Comparison of ENCODE assay signal across 25 mouse cellular contexts in the genomic region with DNA sequence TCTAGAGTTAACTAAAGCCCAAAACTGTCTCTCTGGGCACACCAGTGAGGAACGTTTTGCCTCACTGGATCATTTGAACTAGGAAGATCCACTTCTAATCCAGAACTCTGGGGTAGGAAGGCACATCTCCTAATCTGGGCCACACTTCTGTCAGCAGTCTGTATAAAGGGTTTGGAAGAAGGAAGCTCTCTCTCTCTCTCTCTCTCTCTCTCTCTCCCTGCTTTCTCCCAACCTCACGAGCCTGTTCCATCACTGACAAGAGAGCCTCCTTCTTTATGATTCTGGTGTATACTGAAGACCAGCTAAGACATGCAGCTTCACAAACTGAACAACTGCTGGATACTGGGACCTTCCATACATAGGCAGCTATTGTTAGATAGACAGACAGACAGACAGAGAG. TPM values are rescaled to one million over a fixed set of nuclear protein-coding genes. Genes with fewer than 3 reads are reported as not detected.
DNase-seq lines count a peak whose midpoint lies in the region; ATAC-seq lines count a peak whose summit lies in the region.
"Had no signal": no experiment of that assay in that cellular context is flagged by ENCODE, and none has a peak within 500 bp of the region (broad histone marks: within the 10 kb centered on the region; RNA-seq: fewer than 3 reads in every experiment).

No protein-coding gene starts in this region.

- WGBS in hindbrain, embryonic 13.5 days, result 67% methylated on average over 2 of the region's 2 CpGs
- WGBS in hindbrain, embryonic 14.5 days, result 83% methylated on average over 2 of the region's 2 CpGs
- WGBS in liver, embryonic 15.5 days (ENCODE audit: insufficient replicate concordance), result 36% methylated on average over 2 of the region's 2 CpGs

- no peak overlapping the region for H3K4me2 ChIP-seq in hindbrain, embryonic 13.5 days
- H3K4me2 ChIP-seq in hindbrain, embryonic 14.5 days (replicated peaks), result no peak overlapping the region
- no peak overlapping the region for H3K4me2 ChIP-seq in liver, embryonic 15.5 days
- H3K4me2 ChIP-seq: forebrain, embryonic 15.5 days; heart, embryonic 12.5 days; lung, embryonic 14.5 days had no signal

- H3K27ac ChIP-seq in hindbrain, embryonic 13.5 days, result 0 out of 2 replicates have a peak overlapping the region, but pooled peaks have one; percentile 8
- no peak overlapping the region for H3K27ac ChIP-seq in hindbrain, embryonic 14.5 days
- H3K27ac ChIP-seq in liver, embryonic 15.5 days (replicated peaks), result peak overlapping the region; percentile 61
- H3K27ac ChIP-seq: forebrain, embryonic 15.5 days; gastrocnemius, adult 2 months; hindbrain, postnatal 0 days; stomach, postnatal 0 days had no signal

- no peak overlapping the region for H3K4me3 ChIP-seq in hindbrain, embryonic 13.5 days
- H3K4me3 ChIP-seq in hindbrain, embryonic 14.5 days (replicated peaks; ENCODE audit: low read length), result no peak overlapping the region
- peak overlapping the region; percentile 83 for H3K4me3 ChIP-seq in megakaryocyte, embryonic 14.5 days (replicated peaks)
- no peak overlapping the region for H3K4me3 ChIP-seq in liver, embryonic 15.5 days (replicated peaks)
- H3K4me3 ChIP-seq: forebrain, embryonic 15.5 days; gastrocnemius, adult 2 months; heart, adult 2 months; heart, embryonic 12.5 days had no signal

- H3K4me1 ChIP-seq in hindbrain, embryonic 13.5 days (replicated peaks), result peaks cover 37% of the 10 kb centered on the region
- peaks cover 17% of the 10 kb centered on the region for H3K4me1 ChIP-seq in hindbrain, embryonic 14.5 days (replicated peaks; ENCODE audit: control insufficient read depth, insufficient read depth, low read length)
- H3K4me1 ChIP-seq in megakaryocyte, embryonic 14.5 days, result peaks cover 80% of the 10 kb centered on the region
- H3K4me1 ChIP-seq in liver, embryonic 15.5 days (replicated peaks), result peaks cover 48% of the 10 kb centered on the region

- H3K27me3 ChIP-seq in hindbrain, embryonic 13.5 days, result 0 out of 2 replicates have a peak, but pooled peaks cover 7% of the 10 kb centered on the region
- no peaks in the 10 kb centered on the region for H3K27me3 ChIP-seq in hindbrain, embryonic 14.5 days (ENCODE audit: control insufficient read depth, insufficient read depth, low read length)
- peaks cover 25% of the 10 kb centered on the region for H3K27me3 ChIP-seq in megakaryocyte, embryonic 14.5 days (replicated peaks)
- H3K27me3 ChIP-seq in liver, embryonic 15.5 days, result peaks cover 21% of the 10 kb centered on the region
- H3K27me3 ChIP-seq: forebrain, embryonic 15.5 days had no signal

- ATAC-seq in hindbrain, embryonic 13.5 days (ENCODE audit: low FRiP score), result no peak
- no peak for ATAC-seq in hindbrain, embryonic 14.5 days (ENCODE audit: low FRiP score)
- ATAC-seq in megakaryocyte, adult 5-6 weeks (ENCODE audit: poor library complexity, severe bottlenecking), result no peak
- peak; percentile 1 for ATAC-seq in inflammation-experienced regulatory T-cells, adult 6 months
- ATAC-seq in liver, embryonic 15.5 days (ENCODE audit: insufficient read depth), result no peak
- ATAC-seq: forebrain, embryonic 15.5 days; hindbrain, postnatal 0 days; intestine, embryonic 16.5 days had no signal

- no peak overlapping the region for H3K9ac ChIP-seq in hindbrain, embryonic 13.5 days
- no peak overlapping the region for H3K9ac ChIP-seq in hindbrain, embryonic 14.5 days
- H3K9ac ChIP-seq in liver, embryonic 15.5 days, result no peak overlapping the region
- H3K9ac ChIP-seq: forebrain, embryonic 15.5 days; heart, embryonic 12.5 days; lung, embryonic 14.5 days had no signal

- H3K9me3 ChIP-seq in hindbrain, embryonic 13.5 days, result no peaks in the 10 kb centered on the region
- no peaks in the 10 kb centered on the region for H3K9me3 ChIP-seq in hindbrain, embryonic 14.5 days (ENCODE audit: control insufficient read depth, low read length)
- peaks cover 41% of the 10 kb centered on the region for H3K9me3 ChIP-seq in megakaryocyte, embryonic 14.5 days
- no peaks in the 10 kb centered on the region for H3K9me3 ChIP-seq in liver, embryonic 15.5 days (replicated peaks)
- H3K9me3 ChIP-seq: forebrain, embryonic 15.5 days had no signal

- no peaks in the 10 kb centered on the region for H3K36me3 ChIP-seq in hindbrain, embryonic 13.5 days
- no peaks in the 10 kb centered on the region for H3K36me3 ChIP-seq in hindbrain, embryonic 14.5 days (replicated peaks; ENCODE audit: control insufficient read depth, insufficient read depth)
- H3K36me3 ChIP-seq in megakaryocyte, embryonic 14.5 days (replicated peaks; ENCODE audit: low read length), result peaks cover 35% of the 10 kb centered on the region
- no peaks in the 10 kb centered on the region for H3K36me3 ChIP-seq in liver, embryonic 15.5 days (replicated peaks)
- H3K36me3 ChIP-seq: forebrain, embryonic 15.5 days; heart, embryonic 12.5 days had no signal

- no peak for DNase-seq in hindbrain, embryonic 14.5 days (ENCODE audit: low spot score)
- DNase-seq in yolk sac, embryonic 10.5 days (ENCODE audit: low spot score), result no peak
- DNase-seq: cerebellum, adult 2 months; cerebellum, postnatal 14 days; gastrocnemius, adult 2 months; gastrocnemius, postnatal 36 days; layer of hippocampus, postnatal 36 days; left cerebral cortex, postnatal 4 days; right cerebral cortex, postnatal 25 days had no signal

RNA-seq across cellular contexts. Expression of gene Cryba4, which starts 10.5 kb away (rescaled TPM):
- 1.9 and 3.3 TPM in 2 replicates for polyA plus RNA-seq in hindbrain, embryonic 13.5 days (2015; fragmentation: Nextera tagmentation; extraction: Ambion mirVana)
- polyA plus RNA-seq in hindbrain, embryonic 14.5 days (2014; fragmentation: Nextera tagmentation; extraction: Ambion mirVana), result 1.6 and 3.2 TPM in 2 replicates
- polyA plus RNA-seq in megakaryocyte, embryonic 14.5 days (2012; ENCODE audit: insufficient read depth, low replicate concordance), result 9.4 and 17.2 TPM in 2 replicates
- 5.2 and 8.4 TPM in 2 replicates for total RNA-seq in megakaryocyte, adult 5-6 weeks (2015)
- total RNA-seq in megakaryocyte, adult 5-6 weeks (2017), result 3.3 and 3.7 TPM in 2 replicates
- polyA plus RNA-seq in inflammation-experienced regulatory T-cells, adult 6 months (2017; shearing (Covaris generic)), result 1 to 10 TPM in 1 of 3 experiments, under 1 TPM in 1, not detected in 1; 0.56 to 1.3 TPM
- 0.70 and 0.85 TPM in 2 replicates for polyA plus RNA-seq in liver, embryonic 15.5 days (2015; fragmentation: Nextera tagmentation; extraction: Ambion mirVana)
- polyA plus RNA-seq: activated CD4-positive, CD25-positive, alpha-beta regulatory T cell, adult 4 months had no signal

RNA-seq across cellular contexts. Expression of gene Crybb1, which starts 13.8 kb away (rescaled TPM):
- 5.2 and 5.5 TPM in 2 replicates for polyA plus RNA-seq in hindbrain, embryonic 13.5 days (2015; fragmentation: Nextera tagmentation; extraction: Ambion mirVana)
- polyA plus RNA-seq in hindbrain, embryonic 14.5 days (2014; fragmentation: Nextera tagmentation; extraction: Ambion mirVana), result 3.6 and 3.9 TPM in 2 replicates
- 0.25 and 3.6 TPM in 2 replicates for polyA plus RNA-seq in megakaryocyte, embryonic 14.5 days (2012; ENCODE audit: insufficient read depth, low replicate concordance)
- total RNA-seq in megakaryocyte, adult 5-6 weeks (2015), result 2.4 and 4.2 TPM in 2 replicates
- total RNA-seq in megakaryocyte, adult 5-6 weeks (2017), result 1.2 and 2.3 TPM in 2 replicates
- under 1 TPM in 1 of 3 experiments, not detected in 2; 0.97 TPM for polyA plus RNA-seq in inflammation-experienced regulatory T-cells, adult 6 months (2017; shearing (Covaris generic))
- polyA plus RNA-seq in liver, embryonic 15.5 days (2015; fragmentation: Nextera tagmentation; extraction: Ambion mirVana), result 0.25 and 0.40 TPM in 2 replicates
- total RNA-seq: heart, postnatal 4 days; monocyte, adult 5-6 weeks; neutrophil, adult 5-6 weeks had no signal
- polyA plus RNA-seq: activated CD4-positive, CD25-positive, alpha-beta regulatory T cell, adult 4 months had no signal

RNA-seq across cellular contexts. Expression of gene Tpst2, which starts 34.6 kb away (rescaled TPM):
- polyA plus RNA-seq in hindbrain, embryonic 13.5 days (2015; fragmentation: Nextera tagmentation; extraction: Ambion mirVana), result 26.9 and 30.0 TPM in 2 replicates
- 29.0 and 30.4 TPM in 2 replicates for polyA plus RNA-seq in hindbrain, embryonic 14.5 days (2014; fragmentation: Nextera tagmentation; extraction: Ambion mirVana)
- 299 and 479 TPM in 2 replicates for polyA plus RNA-seq in megakaryocyte, embryonic 14.5 days (2012; ENCODE audit: insufficient read depth, low replicate concordance)
- total RNA-seq in megakaryocyte, adult 5-6 weeks (2015), result 52.1 and 57.5 TPM in 2 replicates
- total RNA-seq in megakaryocyte, adult 5-6 weeks (2017), result 69.2 and 77.0 TPM in 2 replicates
- polyA plus RNA-seq in inflammation-experienced regulatory T-cells, adult 6 months (2017; shearing (Covaris generic)), result 100 to 1,000 TPM in 1 of 3 experiments, 10 to 100 TPM in 2; 59.1 to 111 (median 64.1) TPM
- 34.5 and 43.8 TPM in 2 replicates for polyA plus RNA-seq in liver, embryonic 15.5 days (2015; fragmentation: Nextera tagmentation; extraction: Ambion mirVana)
